Mouse (Mus musculus): ENCODE measurements around the gene Calhm1.

The Calhm1 gene

DNA sequence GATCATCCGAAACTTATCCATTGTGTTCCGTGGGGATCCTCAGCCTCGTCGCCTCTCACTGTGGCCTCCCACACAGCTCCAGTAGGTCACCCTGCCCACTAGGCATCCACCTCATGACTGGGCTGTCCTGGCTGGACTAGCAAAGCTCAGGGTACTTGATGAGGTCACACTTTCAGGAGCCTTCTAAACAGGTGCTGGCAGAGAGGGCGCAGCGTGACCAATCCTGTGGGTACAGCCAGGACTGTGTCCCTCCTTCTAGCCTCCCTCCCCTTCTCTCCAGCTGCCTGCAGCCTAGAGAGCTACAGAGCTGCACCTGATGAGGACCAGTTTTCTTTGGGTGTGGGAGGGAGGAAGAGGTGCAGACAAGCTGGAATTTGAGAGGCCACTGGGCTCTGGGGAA lies at the start of gene Calhm1:
Gene Calhm1 (minus strand): TSS at position 101 of the 400 bp plus-strand sequence.
- no peak for DNase-seq (ENCODE audit: low read depth, low spot score)

DNA sequence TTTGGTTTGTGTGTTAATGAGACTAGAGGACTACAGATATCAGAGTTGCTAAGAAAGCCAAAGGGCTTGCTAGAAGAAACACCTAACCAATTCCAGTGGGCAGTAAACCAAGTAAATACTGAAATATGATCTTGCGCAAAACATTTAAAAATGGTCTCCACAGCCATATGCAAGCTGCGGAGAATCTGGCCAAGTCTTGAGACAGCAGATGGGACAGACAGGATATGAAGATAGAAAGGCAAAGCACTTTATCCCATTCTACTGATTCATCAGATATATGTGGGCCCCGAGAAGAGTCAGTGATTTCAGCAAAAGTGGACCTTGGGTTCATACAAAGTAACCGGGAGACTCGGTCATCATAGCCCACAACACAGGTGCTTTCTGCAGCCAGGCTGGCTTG lies 48.1 kb upstream of the Calhm1 start:
- DNase-seq (ENCODE audit: low read depth, low spot score) = peak; percentile 75

DNA sequence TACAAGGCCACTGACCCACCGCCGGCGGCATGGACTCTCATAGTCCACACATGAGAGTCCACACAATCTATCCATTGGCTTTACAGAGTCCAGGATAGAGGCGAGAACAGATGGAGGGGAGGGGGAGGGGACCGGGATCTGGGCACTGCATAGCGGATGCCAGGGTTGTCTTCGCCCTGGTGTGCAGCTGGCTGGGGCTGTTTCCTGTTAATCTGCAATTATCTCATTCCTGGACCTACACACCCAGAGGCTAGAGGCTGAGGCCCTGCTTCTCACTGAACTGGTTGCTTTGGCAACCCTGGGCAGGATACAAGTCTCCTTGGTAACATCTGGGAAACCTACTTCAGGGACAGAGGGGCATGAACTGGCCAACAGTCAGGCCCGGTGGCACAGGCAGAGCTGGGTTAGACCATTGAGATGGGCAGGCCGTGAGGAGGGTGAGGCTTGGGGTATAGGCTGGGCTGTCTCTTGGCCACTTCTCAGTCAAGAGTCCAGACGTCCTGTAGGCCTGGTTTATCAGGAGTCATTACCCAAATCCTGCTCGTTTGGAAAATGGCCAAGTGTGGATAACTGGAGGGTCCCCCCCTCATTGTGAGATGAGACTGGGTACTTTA lies 44.6 kb upstream of the Calhm1 start:
- peak; percentile 91 for DNase-seq (ENCODE audit: low read depth, low spot score)

DNA sequence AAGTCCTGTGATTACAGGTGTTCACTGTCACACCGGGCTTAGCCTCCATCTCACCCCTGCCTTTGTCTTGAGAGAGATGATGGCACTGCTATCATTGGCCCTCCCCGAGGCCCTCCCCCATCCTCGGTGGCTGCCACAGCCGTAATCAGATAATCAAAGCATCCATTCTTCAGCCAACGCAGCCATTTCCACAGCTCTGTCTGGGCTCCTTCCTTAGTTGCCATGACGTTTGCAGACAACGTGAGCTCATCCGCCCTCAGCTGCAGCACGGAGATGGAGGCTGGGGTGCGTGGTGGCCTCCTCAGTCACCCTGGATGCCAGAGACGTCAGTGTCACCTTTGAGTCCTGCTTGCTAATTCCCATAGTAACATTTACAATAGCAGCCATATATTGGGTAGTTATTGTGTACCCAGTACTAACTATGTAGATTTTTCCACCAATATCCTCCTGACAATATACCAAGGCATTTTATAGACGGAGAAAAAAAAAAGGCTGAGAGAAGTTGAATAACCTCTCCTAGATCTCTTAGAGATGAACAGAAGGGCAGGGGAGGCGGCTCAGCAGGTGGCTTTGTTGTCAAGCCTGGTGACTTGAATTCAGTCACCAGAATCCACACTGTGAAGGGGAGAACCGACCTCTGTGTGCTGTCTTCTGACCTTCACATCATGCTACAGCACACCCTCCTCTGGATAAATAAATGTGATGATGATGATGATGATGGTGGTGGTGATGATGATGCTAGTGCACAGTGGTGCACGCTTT lies 42.6 kb upstream of the Calhm1 start:
- DNase-seq (ENCODE audit: low read depth, low spot score) = peak; percentile 71

DNA sequence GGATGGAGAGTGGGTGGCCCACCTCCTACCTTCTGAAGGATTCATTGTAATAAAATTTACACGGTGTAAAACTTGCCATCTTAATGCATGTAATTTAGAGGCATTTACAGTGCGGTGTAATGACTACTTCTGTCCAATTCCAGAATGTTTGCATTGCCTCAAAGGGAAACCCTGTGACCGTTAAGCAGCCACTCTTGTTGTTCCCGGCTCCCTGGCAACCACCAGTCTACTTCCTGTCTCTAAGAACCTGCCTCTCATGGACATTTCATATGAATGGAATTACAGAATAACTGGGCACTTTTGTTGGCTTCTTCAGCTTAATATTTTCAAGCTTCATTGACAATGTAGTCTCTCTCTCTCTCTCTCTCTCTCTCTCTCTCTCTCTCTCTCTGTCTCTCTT lies 40.7 kb upstream of the Calhm1 start:
- DNase-seq (ENCODE audit: low read depth, low spot score) = no peak

DNA sequence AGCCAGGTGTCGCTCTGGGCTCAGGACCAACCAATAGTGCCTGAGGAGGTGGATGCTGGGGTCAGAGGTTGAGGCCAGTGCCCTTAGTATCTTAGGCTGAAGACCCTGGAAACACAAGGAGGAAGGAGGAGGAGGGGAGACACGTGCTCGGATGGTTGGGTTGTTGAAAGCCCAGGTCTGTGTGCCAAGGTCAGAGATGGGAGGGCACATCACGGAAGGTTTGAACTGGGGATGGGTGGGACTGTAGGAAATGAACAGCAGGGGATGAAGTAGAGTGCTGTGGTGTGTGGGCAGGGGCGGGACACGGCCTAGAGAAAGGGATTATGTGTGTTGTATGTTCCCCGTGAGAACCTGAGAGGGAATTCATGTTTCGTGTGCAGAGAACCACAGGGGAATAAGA lies 40.2 kb upstream of the Calhm1 start:
- DNase-seq (ENCODE audit: low read depth, low spot score) = no peak

DNA sequence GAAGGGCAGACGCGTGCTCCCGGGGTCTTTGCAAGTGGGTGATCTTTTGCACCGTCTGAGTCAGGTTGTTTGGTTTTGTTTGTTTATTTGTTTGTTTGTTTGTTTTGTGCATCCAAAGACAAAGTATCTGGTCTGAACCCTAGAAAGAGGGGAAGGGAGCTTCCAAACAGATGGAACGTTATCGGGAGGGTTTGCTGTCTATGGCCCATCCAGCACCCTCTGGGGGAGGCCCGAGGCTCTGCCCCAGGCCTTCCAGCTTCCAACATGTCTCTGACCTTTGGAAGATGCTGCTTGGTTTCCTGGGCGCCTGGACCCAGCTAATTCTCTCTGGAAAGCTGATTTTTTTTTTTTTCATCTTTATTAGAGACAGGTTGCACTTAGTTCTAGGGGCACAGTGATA lies 36.0 kb upstream of the Calhm1 start:
- peak; percentile 58 for DNase-seq (ENCODE audit: low read depth, low spot score)

DNA sequence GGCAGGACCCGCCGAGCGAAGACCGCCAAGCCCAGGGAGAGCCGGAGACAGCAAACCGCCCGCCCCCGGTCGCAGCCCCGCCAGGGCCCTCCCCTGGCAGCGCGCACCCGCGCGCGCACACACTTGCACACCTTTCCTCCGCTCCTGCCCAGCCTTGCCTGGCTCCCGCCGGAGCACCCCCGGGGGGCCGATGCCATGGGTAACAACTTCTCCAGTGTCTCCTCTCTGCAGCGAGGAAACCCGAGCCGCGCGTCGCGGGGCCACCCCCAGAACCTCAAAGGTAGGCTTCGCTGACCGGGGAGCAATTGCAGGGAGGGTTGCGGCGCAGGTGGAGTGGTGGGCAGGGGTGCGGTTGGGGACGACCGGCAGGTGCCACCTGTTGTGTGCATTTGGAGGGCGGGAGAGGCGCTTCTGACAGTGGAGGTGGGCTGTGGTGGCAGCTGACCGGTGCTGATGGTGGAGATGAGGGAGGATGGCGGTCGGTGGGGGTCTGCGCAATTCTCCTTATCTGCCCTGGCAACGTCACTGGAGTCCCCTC lies 35.3 kb upstream of the Calhm1 start:
- DNase-seq (ENCODE audit: low read depth, low spot score) = peak; percentile 64

DNA sequence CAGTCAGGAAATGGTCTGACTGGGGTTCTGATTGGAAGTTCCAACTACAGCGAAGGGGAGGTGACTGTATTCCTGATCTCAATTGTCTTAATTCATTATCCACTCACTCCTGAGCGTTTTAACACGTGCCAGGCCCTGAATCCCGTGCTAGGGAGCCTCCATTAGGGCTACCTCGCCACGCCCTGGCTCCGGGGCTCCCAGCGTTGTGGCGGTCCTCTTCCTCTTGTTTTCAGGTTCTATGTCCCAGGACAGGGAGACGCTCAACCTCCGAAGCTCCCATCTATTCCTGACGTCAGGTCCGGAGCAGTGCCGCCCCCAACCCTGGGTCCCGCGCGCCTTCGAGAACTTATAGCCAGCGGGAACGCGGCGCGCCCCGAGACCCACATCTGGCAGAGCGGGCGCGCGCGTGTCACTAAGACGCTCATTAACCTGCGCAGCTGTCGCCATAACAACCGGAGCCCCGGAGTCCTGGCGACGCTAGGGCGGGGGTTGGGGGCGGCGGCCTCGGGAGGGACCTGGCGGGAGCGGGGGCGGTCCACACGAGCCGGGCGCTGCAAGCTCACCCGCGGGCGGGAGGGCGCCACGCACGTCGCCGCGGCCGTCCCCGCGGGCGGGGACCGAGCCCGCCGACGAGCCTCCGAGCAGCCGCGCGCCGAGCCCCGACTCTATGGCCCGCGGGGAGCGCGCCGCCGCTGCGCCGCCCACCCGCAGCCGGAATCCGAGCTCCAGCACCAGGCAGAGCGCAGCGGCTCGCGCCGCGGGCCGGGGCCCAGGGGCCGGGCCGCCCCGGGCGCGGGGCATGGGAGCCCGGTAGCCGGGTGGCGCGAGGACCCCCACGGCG lies 34.6 kb upstream of the Calhm1 start, which contains the start of gene Neurl1a:
Gene Neurl1a (plus strand): TSS at position 390 of the 841 bp plus-strand sequence.
- peak; percentile 81 for DNase-seq (ENCODE audit: low read depth, low spot score)

DNA sequence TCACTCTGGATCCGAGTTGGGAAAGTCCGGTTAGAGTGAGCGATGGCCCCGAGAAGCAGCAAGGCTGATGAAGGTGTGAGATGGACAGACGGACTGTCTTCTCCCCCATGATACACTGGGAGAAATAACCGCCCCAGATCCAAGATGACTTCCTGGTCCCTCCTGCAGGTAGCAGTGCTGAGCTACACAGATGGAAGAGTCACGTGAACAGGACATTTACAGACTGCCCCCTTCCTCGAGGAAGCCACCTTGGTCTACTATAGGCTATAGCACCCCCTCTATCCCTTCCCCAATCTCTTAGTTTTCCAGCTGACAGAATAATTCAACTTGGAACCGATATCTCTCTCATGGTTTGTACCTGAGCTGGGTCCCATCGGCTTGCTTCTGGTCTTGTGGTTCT lies 33.9 kb upstream of the Calhm1 start:
- peak; percentile 88 for DNase-seq (ENCODE audit: low read depth, low spot score)

DNA sequence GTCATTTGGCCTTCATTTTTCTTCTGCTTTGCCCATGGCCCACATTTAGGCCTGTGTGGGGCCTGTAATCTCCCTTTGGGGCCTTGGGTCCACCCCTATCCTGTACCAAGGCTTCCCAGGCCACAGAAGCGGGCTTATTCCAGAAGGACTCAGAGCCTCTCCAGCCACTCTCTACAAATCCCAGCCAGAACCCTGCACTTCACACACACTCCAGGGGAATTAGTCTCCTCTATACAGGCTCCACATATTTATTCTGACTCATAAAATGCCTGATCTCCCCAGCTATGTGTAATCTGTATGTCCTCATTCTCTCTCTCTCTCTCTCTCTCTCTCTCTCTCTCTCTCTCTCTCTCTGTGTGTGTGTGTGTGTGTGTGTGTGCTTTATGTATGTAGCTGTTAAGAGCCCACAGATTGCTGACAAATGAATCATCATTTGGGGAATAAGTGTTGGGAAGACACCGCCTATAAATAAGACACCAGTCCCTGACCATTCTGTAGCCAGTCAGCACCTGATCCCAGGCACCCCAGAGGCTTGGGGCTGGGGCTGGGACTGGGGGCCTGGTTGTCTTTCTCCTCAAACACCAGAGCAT lies 33.0 kb upstream of the Calhm1 start:
- peak; percentile 40 for DNase-seq (ENCODE audit: low read depth, low spot score)

DNA sequence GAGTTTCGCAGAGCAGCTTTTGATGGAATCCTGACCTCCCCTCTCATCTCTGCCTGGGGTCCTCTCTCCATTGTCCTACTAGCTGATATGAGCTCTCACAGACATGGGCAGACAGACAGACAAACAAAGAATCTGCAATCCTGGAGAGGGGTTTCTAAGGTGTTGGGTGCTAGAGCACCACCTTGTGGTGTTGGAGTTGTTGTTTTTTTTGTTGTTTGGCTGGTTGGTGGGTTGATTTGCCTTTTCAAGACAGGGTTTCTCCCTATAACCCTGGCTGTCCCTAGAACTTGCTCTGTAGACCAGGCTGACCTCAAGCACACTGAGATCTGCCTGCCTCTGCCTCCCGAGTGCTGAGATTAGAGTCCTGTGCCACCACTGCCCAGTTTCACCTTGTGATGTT lies 31.4 kb upstream of the Calhm1 start:
- no peak for DNase-seq (ENCODE audit: low read depth, low spot score)

DNA sequence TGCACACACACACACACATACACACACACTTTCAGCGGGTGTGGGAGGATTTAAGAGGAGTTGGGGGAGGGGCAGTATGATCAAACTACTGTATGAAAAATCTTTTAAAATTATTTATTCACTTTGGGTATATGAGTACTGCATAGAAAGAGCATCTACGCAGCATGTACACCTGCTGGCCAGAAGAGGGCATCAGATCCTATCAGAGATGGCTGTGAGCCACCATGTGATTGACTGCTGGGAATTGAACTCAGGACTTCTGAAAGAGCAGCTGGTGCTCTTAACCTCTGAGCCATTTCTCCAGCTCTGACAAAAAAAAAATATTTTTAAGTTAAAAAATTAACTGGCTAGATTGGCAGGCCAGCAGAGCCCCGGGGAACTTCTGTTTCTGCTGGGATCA lies 30.5 kb upstream of the Calhm1 start:
- DNase-seq (ENCODE audit: low read depth, low spot score) = peak; percentile 81

DNA sequence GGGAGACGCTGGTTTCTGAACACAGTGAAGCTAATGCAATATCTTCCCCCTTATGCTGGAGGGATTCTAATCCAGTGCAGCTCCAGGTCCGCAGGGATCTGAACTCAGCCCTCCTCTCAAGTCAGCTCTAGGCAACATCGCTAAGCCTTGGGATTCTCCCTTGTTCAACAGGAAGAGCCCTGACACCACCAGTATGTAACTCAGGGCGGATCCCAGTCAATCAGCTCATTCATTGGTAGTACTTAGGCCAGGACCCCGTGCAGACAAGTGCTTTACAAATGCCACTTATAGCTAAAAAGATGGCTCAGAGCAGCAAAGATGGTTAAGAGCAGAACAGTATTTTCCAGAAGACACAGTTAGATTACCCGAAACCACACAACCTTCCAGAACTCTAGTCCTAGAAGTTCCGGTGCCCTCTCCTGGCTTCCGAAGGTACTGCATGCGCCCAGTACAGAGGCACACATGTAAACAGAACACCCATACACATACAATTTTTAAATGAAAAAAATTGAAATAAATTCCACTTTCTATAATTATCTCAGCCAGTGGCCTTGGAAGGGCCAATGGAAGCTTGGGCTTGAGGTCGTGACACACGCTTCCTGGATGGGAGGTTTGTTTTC lies 24.8 kb upstream of the Calhm1 start:
- DNase-seq (ENCODE audit: low read depth, low spot score) = peak; percentile 91

DNA sequence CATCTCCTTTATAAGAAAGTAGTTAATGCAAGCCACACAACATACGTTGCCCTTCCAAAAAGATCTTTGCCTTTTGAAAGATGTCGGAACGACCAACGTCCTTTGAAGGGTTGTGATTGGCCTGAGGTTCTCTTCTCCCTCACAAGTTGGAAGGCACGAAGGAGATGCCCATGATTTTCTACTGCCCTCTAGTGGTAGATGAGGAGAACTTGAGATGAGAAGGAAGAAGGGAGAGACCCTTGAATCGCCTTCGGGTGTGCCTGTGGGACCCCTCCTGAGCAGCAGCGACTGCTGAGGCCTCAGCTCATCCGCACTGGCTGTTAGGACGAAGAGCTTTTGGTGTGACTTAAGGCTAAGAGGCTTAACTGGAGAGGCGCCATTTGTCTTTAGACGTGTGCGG lies 24.2 kb upstream of the Calhm1 start:
- peak; percentile 79 for DNase-seq (ENCODE audit: low read depth, low spot score)

DNA sequence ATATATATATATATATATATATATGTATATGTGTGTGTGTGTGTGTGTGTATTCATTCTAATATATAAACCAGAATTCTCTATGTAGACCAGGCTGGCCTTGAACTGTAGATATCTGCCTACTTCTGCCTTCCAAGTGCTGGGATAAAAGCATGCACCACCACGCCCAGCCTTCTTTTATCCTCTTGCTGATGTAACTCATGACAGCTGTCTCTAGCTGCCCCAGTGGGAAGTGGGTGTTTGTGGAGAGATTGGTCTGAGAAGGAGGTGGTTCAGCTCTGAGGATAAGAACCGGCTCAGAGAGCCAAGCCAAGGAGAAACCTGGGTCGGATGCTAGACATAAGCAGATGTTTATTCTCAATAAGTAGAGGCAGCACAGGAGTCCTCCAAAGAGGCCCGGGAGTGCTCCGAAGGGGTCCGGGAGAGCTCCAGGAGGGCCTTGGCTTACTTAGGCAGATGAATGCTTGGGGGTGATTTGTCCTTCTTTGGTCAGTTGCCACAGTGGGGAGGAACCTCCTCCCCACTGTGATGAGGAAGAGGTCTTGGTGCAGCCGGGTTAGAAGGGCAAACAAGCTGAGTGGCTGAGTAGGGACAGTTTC lies 23.7 kb upstream of the Calhm1 start:
- DNase-seq (ENCODE audit: low read depth, low spot score) = peak; percentile 61

DNA sequence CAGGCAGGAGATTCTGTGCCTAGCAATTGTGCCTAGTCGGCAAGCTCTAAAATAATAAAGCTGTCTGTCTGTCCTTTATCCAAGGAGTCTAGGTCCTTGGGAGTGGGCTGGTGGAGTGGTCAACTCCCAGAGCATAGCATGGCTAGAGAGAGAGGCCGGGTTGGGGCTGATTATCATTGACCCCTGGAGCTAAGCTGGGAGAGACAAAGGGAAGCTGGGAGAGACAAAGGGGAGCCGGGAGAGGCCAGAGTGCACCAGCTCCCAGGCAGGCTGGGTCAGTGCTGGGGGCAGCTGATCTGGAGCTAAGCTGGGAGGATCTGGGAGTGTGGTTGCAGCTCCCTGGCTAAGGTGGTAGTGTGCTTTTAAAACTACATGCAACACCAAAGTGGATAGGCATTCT lies 22.7 kb upstream of the Calhm1 start:
- no peak for DNase-seq (ENCODE audit: low read depth, low spot score)

DNA sequence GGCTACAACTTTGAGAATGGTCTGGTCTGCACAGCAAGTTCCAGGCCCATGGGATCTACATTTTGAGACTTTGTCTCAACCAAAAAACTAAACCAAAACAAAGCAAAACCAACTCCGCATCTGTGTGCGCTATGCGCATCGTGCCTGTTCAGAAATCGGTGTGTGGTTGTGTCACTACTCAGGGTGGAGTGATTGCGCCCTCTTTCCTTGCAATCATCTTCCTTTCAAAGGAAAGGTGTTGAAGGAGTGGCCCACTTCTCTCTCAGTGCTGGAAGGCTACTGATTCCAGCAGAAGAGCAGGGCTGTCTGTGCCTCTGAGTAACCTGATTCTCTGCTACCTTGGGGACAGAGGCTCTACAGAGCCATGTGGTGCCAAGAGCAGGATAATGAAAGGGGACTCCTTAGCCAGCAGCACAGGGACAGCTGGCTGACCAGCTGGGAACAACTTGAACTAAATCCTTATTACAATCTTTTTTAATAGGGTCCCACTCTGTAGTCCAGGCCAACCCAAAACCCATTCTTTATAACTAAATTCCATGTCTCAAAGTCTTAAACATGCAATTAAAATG lies 19.2 kb upstream of the Calhm1 start:
- no peak for DNase-seq (ENCODE audit: low read depth, low spot score)

DNA sequence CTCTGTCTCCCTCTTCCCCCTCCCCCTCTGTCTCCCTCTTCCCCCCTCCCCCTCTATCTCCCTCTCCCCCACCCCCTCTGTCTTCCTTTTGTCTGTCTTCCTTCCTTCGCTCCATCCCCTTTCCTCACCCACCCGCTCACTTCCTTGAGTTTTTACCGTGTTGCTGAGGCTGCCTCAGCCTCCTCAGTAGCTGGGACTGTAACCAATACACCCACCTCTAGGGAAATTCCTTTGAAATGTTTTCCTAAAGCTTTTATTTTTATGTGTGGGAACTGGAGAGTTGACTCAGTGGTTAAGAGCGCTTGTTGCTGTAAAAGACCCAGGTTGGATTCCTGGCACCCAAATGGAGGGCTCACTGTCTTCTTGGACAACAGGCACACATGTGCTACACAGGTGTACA lies 17.6 kb upstream of the Calhm1 start:
- DNase-seq (ENCODE audit: low read depth, low spot score) = peak; percentile 58

DNA sequence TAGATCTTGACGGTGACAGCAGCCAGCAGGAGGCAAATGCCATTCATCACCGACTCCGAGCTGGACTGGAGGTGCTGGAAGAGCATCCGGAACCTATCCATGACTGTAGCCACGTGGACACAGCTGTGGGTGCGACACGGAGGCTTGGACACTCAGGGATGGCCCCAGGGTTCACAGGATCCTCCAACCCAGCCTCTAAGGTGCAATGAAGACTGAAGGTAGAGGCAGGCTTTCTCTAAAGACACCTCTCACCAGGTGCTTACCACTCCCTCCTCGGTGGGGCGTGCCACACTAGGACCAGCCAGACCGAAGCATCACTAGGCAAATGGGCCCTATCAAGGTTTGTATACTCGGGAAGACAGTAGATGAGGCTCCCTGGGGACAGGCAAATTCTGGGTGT lies 13.6 kb upstream of the Calhm1 start, which contains the start of gene Calhm3:
Gene Calhm3 (minus strand): TSS at position 101 of the 400 bp plus-strand sequence.
- no peak for DNase-seq (ENCODE audit: low read depth, low spot score)

All from brain, adult 2 months (tissue).